Mouse (Mus musculus) heart, adult 10 weeks (tissue): ENCODE results near the gene Vmn2r40. TPM values are rescaled to one million over a fixed set of nuclear protein-coding genes. Genes with fewer than 3 reads are reported as not detected.

Experiments used
- polyA plus RNA-seq: library from polyadenylated mRNA; stranded (reverse); fragments of 350-450 nt; fragmentation: Illumina TruSeq; extraction: RNeasy Lipid Tissue Mini Kit (QIAGEN cat#74804); gene quantifications from one replicate; pipeline ENCODE4 v1.2.3, GENCODE M21; 2014; ENCODE audit warnings: low read depth, low replicate concordance

Vmn2r40 gene
- polyA plus RNA-seq, result not detected

GRCm38 (mm10) chr7:8931335-8931734 is at the start of gene Vmn2r40:
TSS of gene Vmn2r40 (minus strand) at chr7:8931435.

Other genes starting within 250 kb of the Vmn2r40 start
- not detected for gene Vmn2r39, start 99.4 kb upstream of the Vmn2r40 start, polyA plus RNA-seq
- gene Vmn2r38, start 166.4 kb upstream of the Vmn2r40 start, polyA plus RNA-seq, result not detected